Mouse (Mus musculus): ENCODE measurements at regions not wholly inside any gene's neighbourhood (a gene's known extent, or its start where the extent isn't known, plus 50 kb on each side); places are given as distances from the start of the nearest gene placed in this dataset.
A peak's percentile ranks its signal among the peaks of the same experiment; 100 is the strongest.

- no peak for ATAC-seq (replicated peaks; ENCODE audit: poor library complexity)
Observed at GRCm38 (mm10) chr16:65916831-65917230, 101.8 kb downstream of the Vgll3 start.

GRCm38 (mm10) chr16:65925986-65926385, 110.9 kb downstream of the Vgll3 start:
- no peak for ATAC-seq (replicated peaks; ENCODE audit: poor library complexity)

GRCm38 (mm10) chr16:65963829-65964228, 148.8 kb downstream of the Vgll3 start:
- no peak for ATAC-seq (replicated peaks; ENCODE audit: poor library complexity)

GRCm38 (mm10) chr16:65964260-65964659, 149.2 kb downstream of the Vgll3 start:
- no peak for ATAC-seq (replicated peaks; ENCODE audit: poor library complexity)

GRCm38 (mm10) chr16:65977075-65977474, 162.0 kb downstream of the Vgll3 start:
- ATAC-seq (replicated peaks; ENCODE audit: poor library complexity): no peak

- ATAC-seq (replicated peaks; ENCODE audit: poor library complexity): no peak
Observed at GRCm38 (mm10) chr16:65987186-65987585, 172.1 kb downstream of the Vgll3 start.

GRCm38 (mm10) chr16:65999343-65999742, 184.3 kb downstream of the Vgll3 start:
- ATAC-seq (replicated peaks; ENCODE audit: poor library complexity): no peak

GRCm38 (mm10) chr16:66000728-66001273, 185.7 kb downstream of the Vgll3 start:
- no peak for ATAC-seq (replicated peaks; ENCODE audit: poor library complexity)

GRCm38 (mm10) chr16:66004689-66005088, 189.6 kb downstream of the Vgll3 start:
- ATAC-seq (replicated peaks; ENCODE audit: poor library complexity): no peak

- ATAC-seq (replicated peaks; ENCODE audit: poor library complexity): peak; percentile 88
Observed at GRCm38 (mm10) chr16:66005954-66006580, 191.0 kb downstream of the Vgll3 start.

- peak; percentile 80 for ATAC-seq (replicated peaks; ENCODE audit: poor library complexity)
Observed at GRCm38 (mm10) chr16:66013608-66014007, 198.6 kb downstream of the Vgll3 start.

GRCm38 (mm10) chr16:66014861-66015602, 200.0 kb downstream of the Vgll3 start:
- ATAC-seq (replicated peaks; ENCODE audit: poor library complexity): no peak

GRCm38 (mm10) chr16:66017040-66017439, 202.0 kb downstream of the Vgll3 start:
- no peak for ATAC-seq (replicated peaks; ENCODE audit: poor library complexity)

GRCm38 (mm10) chr16:66023397-66023796, 208.3 kb downstream of the Vgll3 start:
- no peak for ATAC-seq (replicated peaks; ENCODE audit: poor library complexity)

All from megakaryocyte progenitor cell, adult 5-6 weeks (primary cell).